Mouse (Mus musculus): ENCODE results near the gene Ryr2. TPM values are rescaled to one million over a fixed set of nuclear protein-coding genes. Genes with fewer than 3 reads are reported as not detected.
A peak's percentile ranks its signal among the peaks of the same experiment; 100 is the strongest.
"Not testable (repeated sequence)": the region's sequence is repeated elsewhere in the genome, so short reads cannot be mapped to it uniquely, and the experiment has no call there.

The Ryr2 gene
- total RNA-seq (2021): 100 to 1,000 TPM; 175 to 248 TPM

DNA sequence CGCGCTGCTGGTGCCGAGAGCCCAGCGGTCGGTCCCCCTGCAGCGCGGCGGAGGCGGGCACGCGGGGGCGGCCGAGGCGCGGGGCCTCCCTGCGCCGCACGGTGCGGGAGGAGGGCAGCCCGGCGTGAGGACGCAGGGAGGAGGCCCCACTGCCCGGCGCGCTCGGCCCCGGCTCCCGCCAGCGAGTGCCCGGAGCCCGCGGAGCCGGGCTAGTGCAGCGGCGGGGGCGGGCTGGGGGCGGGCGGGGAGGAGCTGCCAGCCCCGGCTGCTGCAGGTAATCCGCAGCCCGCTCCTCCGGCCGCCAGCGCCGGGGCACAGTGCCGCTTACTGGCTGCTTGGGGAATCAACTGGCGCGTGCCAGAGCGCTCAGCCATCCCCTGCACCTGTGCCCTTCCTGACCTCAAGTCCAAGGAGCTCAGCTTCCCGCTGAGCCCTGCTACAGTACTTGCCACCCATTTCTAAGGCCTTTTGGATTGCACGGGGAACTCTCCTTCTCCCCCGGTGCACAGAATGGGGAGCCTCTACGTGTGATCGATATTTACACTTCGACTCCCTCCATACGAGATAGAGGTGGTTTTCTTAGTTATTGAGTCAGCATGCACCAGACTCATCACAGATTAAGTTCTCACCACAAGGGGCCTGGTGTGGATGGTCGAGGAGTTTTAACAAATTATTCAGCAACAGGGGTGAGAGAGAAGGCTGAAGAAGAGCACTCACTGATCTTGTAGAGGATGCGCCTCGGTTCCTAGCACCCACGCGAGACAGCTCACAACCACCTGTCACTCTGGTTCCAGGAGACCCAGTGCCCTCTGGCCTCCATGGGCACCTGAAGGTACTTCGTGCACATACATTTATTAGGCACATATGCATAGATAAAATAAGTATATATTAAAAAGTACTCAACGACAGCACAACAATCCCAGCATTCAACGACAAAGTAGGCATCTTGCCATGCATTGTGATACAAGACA is at the start of gene Ryr2:
TSS of gene Ryr2 (minus strand) at position 284 of the 971 bp plus-strand sequence.
- DNase-seq (ENCODE audit: extremely low spot score in 1 of 2, low spot score in 1 of 2): peak; percentile 61 to 73

DNA sequence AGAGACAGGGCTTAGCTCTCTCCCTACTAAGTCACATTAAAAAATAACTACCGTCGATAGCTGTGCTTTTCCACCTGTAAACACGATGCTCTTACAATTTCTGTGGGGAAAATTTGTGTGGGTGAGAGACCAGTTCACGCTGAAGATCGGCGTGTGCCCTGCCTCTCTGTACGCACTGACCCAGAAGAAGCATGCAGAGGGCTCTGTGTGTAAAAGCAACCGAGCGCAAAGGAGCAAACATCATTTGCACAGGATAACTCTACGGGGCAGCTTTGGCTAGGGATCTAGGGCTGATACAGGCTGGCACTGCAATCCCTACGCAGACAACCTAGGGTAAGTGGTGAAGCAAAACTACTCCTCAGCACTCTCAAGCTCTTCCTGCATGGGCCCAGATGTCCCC is 47.2 kb upstream of the Ryr2 start:
- DNase-seq (ENCODE audit: extremely low spot score in 1 of 2, low spot score in 1 of 2): no peak

DNA sequence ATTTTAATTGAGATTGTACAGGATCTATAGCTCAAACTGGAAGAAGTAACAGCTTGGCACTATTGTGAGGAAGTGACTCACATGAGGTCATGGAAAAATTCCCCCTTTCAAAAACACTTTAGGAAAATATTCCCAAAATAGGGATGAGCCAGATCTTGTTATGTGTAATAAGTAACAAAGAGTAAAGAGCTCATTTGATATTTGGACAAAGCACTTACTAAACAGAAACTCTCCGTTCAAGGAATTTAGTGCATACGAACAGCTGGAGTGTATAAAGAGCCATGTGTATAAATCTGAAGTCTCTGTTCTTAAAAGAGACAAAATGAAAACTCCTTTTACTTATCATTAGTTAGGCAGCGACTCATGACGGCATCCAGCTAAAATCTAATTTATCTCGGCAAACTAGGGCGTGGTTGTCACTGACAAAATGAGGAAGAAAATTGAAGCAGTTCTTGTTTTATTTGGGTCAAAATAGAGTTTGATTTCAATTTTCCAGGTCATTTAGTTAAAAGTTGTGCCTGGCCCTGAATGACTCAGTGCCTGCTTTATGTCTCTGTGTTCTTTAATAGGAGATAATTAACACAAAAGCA is 40.3 kb upstream of the Ryr2 start:
- DNase-seq (ENCODE audit: extremely low spot score in 1 of 2, low spot score in 1 of 2): no peak

DNA sequence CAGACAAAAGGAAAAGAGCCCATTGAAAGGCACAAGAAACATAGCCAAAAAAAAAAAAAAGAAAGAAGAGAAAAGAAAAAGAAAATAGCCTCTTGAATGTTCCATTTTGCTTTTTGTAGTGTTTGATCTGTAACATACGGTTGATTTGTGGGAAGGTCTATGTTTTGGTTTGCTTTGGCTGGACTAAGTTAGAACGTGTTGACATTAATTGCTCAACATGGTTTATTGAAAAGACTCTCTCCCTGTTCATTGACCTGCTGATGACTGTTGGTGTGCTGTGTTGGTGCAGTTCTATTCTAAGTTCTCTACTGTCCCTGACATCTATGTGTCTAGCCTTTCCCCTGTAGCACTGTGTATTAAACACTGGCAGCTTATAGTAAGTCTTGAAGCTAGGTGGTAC is 39.7 kb upstream of the Ryr2 start:
- DNase-seq (ENCODE audit: extremely low spot score in 1 of 2, low spot score in 1 of 2): no peak

DNA sequence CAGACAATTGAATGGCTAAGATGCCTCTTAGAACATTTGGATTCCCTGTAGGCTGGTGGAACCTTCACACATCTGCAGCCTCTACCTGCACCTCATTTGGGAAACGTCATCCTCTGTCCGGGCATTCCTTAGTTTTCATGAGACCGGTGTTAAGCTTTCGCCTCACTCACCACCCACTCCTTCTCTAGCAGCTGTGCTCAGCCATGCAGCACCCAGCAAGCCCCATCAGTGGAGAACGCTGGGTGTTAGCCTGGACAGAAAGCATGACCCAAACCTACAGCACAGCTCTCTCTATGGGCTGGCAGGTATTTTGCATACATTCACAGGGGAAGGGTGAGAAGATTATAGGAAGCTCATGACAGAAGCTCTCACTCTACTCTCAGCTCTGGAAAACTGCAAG is 36.6 kb upstream of the Ryr2 start:
- DNase-seq (ENCODE audit: extremely low spot score in 1 of 2, low spot score in 1 of 2): no peak

DNA sequence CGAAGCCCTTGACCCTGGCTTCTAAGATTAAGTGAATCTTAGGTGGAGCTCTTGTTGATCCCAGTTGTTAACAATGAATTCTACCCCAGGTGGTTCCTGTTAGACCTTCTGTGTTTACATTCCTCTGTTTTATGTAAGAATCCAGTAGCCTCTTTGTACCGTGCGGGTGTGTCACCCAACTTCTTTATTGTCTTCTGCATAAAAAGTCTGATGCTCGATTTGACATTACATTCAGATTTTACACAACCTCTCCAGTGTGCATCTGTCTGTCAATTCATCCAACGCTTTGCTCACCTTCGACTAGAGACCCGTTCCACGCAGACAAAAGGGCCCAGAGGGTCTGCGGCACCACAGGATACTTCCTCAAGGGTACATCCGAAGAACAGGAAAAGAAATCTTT is 29.7 kb upstream of the Ryr2 start:
- DNase-seq (ENCODE audit: extremely low spot score in 1 of 2, low spot score in 1 of 2): not testable (repeated sequence)

DNA sequence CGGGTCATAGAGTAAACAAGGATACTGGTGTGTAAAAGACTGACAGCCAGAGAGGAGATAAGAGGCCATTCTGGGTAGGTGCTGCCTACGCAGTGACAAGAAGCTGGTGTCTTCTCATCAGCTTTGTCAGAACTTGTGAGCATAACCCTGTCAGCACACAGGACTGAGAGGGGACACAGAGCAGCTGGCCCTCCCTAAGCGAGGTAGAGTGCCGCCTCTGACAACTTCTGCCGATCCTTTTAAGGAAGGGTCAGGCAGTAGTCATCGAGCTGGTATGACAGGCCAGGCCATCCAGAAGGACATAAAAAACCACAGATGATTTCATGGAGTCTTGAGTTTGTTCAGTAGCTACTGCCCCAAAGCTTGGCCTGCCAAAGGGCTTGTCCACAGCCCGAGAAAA is 26.8 kb upstream of the Ryr2 start:
- no peak for DNase-seq (ENCODE audit: extremely low spot score in 1 of 2, low spot score in 1 of 2)

DNA sequence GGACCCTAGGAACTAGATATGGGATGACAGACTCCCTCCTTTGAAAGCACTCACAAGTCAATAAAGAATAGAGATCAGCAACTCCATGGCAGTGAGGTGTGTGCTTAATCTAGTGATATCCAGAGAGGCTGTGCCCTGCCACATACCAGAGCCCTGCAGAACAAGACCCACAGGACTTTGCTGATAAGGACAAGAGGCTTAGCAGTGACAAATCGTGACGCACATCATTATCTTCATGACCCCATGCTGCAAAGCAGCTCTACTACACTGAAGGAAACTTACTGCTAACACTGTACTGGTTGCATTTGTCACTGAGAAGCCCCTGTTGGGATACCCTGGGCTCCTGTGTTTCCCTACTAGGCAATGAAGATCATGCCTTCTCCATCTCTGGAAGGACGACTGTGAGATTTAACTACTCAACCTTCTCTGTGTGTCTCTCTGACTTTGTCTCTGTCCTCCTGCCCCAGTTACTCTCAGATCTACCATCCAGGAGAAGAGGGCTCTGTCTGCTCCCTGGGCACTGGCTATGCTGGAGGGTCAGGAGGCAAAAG is 25.5 kb upstream of the Ryr2 start:
- DNase-seq (ENCODE audit: extremely low spot score in 1 of 2, low spot score in 1 of 2): no peak

DNA sequence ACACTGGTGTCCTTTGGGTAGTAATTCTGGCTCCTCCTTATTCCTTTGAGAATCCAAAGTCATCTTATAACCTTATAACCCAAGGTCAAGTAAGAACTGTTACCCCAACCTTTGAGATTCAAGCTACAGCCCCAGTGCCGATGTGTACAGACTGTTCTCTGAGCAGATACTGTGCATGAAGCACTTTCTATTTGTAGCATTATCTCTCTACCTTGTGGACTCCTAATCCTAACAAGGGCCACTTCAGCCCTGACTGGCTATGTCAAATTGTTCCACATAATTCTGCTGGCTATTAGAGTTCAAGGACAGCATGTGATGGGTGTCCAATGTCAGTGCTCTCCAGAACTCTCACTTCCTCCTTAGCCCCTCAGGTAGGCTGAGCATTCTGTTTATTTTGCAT is 22.4 kb upstream of the Ryr2 start:
- no peak for DNase-seq (ENCODE audit: extremely low spot score in 1 of 2, low spot score in 1 of 2)

DNA sequence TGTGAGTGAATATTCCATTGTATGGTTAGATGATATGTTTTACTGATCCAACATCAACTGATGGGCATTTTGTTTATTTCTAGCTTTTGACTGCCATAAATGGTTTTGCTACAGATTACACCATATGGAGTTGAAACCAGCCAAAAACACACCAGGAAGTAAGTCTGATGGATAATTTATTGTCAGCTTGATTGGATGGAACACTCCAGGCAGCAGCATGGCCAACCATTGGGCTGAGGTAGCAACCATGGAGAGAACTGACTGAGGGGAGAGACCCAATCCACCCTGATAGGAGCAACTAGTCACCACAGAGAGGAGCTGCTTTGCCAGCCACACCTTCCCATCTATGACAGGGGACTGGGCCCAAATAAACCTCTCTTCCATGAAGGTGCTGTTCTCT is 19.4 kb upstream of the Ryr2 start:
- no peak for DNase-seq (ENCODE audit: extremely low spot score in 1 of 2, low spot score in 1 of 2)

DNA sequence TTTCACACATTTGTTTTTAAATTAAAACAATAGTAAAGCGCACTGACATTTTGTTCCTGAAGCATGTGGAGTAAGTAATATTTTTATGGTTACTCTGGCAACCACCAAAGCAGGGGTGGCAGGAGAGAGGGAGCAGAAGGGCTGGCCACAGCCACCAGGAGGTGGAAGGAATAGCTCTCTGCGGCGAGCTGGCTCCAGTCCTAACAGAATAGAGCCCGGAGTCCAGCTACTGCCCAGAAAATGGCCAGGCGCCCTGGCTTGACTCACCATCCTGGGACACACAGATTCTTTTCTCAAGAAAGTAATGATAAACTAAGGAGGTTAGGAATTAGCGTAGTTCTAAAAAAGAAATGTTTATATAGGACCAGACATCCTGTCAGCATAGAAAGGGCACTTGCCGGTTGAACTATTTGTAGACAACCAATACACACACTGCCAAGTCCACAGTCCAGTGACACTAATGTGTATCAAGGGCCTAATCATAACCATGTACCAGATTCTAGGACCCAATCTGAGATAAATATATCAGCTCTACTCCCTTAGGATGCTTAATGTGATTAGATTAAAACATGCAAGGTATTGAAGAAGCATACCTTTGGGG is 18.3 kb upstream of the Ryr2 start:
- peak in 1 of 2 experiments; percentile 35 for DNase-seq (ENCODE audit: extremely low spot score in 1 of 2, low spot score in 1 of 2)

DNA sequence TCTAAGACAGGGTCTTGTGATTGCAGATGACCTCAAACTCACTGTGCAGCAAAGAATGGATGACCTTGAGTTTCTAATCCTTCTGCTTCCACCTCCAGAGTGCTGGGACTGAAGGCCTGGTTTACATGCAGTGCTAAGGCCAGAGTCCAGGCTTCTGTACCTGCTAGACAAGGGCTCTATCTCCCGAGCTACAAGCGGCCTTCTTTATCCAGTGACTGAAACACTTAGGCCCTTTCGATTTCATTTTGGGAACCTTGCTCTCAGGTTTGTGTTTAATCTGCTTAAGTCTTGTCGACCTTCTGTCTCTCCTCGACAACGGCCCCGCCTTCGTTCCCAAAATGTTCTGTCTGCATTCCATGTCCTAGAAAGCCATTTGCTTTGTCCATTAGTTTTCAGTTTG is 8.8 kb upstream of the Ryr2 start:
- DNase-seq (ENCODE audit: extremely low spot score in 1 of 2, low spot score in 1 of 2): no peak

DNA sequence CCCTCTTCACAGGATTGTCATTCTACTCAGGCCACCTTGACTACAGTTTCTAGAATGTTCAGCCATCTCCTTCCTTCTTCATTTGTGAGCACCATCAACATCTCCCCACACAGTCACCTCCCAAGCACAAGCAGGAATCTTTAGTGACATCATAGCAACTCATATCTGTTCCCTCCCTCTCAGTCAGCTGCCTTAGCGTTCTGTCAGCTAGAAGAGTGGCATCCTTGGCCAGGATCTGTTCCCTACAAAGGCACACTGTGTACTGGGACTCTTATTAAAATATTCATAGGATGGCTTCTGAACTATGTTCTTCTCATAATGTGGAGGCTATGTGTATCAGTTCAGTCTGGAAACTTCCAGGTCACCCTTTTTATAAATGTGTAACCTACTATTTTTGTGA is 8.1 kb upstream of the Ryr2 start:
- no peak for DNase-seq (ENCODE audit: extremely low spot score in 1 of 2, low spot score in 1 of 2)

DNA sequence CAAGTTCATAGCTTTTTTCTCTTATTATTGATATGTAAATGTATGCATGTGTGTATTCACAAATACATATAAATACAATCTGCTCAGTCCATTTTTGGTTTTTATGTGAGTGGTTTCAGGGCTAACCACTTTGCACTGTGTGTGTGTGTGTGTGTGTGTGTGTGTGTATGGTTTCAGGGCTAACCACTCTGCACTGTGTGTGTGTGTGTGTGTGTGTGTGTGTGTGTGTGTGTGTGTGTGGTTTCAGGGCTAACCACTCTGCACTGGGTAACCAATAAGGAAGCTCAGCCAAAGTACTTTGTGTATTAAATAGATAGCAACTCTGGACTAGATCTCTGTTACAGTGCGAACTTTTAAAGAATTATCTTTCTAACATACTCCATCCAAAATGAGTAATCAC is 2.2 kb upstream of the Ryr2 start:
- no peak for DNase-seq (ENCODE audit: extremely low spot score in 1 of 2, low spot score in 1 of 2)

DNA sequence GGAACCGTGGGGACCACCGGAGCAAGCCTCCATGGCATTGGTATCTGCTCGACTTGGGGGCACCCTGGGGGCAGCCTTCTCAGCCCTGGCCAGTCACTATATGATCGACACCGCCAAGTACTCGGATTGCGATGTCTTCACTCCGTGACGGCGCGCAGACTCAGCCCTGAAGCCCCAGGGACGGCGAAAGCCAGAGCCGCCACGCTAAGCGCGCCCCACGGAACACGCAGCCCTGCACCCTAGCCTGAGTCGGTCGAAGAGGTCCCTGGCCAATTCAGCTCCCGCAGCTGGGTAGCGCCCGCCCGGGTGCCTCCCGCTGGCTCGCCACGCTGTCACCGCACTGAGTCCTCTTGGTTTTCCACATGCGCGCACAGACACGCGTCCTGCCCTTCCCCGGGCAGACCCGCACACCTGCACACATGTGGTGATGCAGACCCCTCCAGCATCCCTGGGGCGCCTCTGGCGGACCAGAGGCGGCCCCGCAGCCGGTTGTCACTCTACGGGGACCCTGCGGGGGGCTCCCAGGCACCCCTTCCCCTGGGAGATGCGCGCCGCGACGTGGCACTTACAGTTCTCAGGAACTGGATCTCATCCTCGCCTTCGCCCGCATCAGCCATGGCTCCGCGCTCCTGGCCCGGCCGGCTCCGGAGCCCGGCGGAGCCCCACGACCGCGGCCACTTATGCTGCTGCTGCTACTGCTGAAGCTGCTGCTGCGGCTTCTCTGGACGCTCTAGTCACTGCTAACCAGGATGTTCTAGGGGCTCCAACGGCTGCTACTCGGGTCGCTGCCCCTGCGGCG is 716 bp downstream of the Ryr2 start:
- DNase-seq (ENCODE audit: extremely low spot score in 1 of 2, low spot score in 1 of 2): peak; percentile 36 to 61

DNA sequence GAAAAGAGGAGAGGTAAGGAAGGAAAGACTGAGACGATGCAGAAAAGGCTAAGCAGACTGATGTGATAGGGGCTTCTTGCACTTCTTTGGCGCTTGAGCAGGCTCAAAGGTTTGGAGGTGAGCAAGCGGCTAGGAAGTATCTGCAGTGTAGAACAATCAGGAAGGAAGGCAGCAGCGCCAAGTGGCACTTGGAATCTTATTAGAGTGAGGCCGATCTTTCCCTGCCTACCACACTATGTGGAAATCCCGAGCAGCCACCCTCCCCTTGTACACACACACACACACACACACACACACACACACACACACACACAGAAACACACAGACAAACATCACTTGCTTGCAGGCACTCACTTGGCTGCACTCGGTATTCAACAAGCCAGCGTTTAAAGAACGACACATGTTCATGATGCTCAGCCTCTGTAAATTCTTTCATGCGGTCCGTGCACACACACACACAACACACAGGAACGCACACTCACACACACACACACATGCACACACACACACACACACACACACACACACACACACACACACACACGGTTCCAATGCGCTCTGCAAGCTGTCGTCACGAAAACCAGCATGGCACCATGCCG is 1.4 kb downstream of the Ryr2 start:
- peak in 1 of 2 experiments; percentile 27 for DNase-seq (ENCODE audit: extremely low spot score in 1 of 2, low spot score in 1 of 2)

DNA sequence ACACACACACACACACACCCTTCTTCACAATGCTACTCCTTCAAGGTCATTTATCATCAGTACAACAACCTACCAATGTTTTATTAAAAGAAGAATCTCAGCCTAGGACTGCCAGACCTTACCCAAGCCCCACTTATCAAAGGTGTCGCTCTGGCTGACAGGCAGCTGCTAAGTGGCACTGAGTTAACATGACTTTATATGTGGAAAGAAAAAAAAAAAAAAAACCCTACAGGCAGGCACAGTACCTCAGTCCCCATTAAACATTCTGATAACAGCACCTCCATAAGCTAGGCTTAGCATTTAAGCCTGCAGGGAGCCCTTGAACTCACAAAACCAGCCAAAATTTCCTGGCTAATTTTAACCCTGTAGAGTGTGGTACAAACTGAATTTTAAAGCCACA is 2.4 kb downstream of the Ryr2 start:
- no peak for DNase-seq (ENCODE audit: extremely low spot score in 1 of 2, low spot score in 1 of 2)

DNA sequence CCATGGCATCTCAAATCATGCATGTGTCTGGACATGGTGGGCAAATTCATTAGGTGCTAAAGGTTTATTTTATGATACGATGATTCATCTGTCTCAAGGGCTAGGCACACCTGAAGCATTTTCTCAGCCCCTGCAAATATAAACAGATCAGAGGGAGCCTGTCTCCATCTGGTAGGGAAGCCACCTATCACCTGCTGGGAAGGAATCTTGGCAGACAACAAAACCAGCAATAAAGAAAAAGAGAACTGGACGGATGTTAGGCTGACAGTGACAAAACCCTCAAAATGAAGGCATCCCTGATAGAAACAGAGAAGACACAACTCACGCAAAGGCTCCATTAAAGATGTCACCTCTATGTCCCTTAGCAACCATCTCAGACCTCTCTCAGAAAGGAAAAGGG is 3.7 kb downstream of the Ryr2 start:
- DNase-seq (ENCODE audit: extremely low spot score in 1 of 2, low spot score in 1 of 2): no peak

DNA sequence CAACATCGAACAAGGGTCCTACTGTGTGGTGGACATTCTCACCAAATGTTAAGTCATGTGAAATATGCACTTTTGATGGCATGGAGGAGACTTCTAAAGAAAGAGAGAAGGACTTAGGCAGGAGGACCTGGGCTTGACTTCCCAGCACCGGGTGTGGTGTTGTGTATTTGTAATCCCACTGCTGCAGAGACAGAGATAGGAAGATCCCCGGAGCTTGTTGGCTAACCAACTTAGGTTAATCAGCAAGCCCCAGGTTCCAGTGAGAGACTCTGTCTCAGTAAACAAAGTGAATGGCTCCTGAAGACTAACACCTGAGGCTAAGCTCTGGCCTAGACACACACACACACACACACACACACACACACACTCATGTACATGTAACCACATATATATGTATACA is 7.3 kb downstream of the Ryr2 start:
- no peak for DNase-seq (ENCODE audit: extremely low spot score in 1 of 2, low spot score in 1 of 2)

DNA sequence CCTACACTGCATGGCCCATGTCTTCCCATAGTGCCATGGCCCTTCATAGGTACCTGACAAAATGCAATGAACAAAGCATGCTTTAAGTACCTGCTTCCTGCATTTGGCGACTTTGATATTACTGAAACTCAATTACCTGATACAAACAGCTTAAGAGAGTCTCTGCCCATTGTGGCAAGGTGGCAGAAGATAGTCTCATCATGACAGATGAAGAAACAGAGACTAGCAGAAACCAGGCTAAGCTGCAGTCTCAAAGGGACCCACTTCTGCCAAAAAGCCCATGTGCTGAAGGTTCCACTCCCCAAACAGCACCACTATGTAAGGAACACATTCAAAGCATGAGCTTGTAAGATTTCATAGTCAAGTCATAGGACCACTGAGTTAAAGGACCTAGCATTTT is 7.8 kb downstream of the Ryr2 start:
- no peak for DNase-seq (ENCODE audit: extremely low spot score in 1 of 2, low spot score in 1 of 2)
